Mouse (Mus musculus): ENCODE results near the gene Dchs2. TPM values are rescaled to one million over a fixed set of nuclear protein-coding genes. Genes with fewer than 3 reads are reported as not detected.

The Dchs2 gene
- polyA plus RNA-seq, 1 experiment from 2014 or later = 0.02 TPM

DNA sequence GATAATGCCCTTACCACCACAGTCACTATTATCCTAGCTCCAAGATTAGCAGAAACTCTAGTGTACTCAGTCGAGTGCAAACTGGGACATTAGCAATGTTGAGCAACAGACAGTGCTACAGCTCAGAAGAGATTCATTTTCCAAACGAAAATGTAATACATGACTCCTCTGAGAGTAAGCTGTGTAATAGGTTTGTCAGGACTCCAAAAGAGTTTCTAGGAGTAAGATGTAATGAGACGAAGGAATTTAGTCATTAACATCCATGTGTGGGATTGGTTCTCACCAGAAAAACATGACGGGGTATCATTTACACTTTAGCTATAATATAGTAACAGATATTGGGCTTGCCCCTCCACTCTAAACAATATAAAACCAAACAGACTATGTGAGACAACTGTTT, 90.3 kb downstream of the Dchs2 start:
- Histone ChIP-seq H3K27ac (no peak overlapping the region), H3K4me3 (no peak overlapping the region), H3K27me3 (replicated peaks) (no peaks in the 10 kb centered on the region), H3K9ac (no peak overlapping the region), H3K36me3 (no peaks in the 10 kb centered on the region), H3K9me3 (replicated peaks) (no peaks in the 10 kb centered on the region), H3K4me2 (no peak overlapping the region), H3K4me1 (no peaks in the 10 kb centered on the region)
- no peak for ATAC-seq
- WGBS (ENCODE audit: insufficient replicate concordance) = 67% methylated on average over 4 of the region's 4 CpGs

GRCm38 (mm10) chr3:83220101-83220500, 92.4 kb downstream of the Dchs2 start:
- no peaks in the 10 kb centered on the region for H3K36me3 ChIP-seq
- H3K27ac ChIP-seq = no peak overlapping the region
- H3K9me3 ChIP-seq (replicated peaks) = no peaks in the 10 kb centered on the region
- ATAC-seq = no peak
- H3K9ac ChIP-seq = no peak overlapping the region
- no peak overlapping the region for H3K4me3 ChIP-seq
- no peak overlapping the region for H3K4me2 ChIP-seq
- H3K27me3 ChIP-seq (replicated peaks) = no peaks in the 10 kb centered on the region
- H3K4me1 ChIP-seq = no peaks in the 10 kb centered on the region
- 65% methylated on average over 2 of the region's 2 CpGs for WGBS (ENCODE audit: insufficient replicate concordance)

DNA sequence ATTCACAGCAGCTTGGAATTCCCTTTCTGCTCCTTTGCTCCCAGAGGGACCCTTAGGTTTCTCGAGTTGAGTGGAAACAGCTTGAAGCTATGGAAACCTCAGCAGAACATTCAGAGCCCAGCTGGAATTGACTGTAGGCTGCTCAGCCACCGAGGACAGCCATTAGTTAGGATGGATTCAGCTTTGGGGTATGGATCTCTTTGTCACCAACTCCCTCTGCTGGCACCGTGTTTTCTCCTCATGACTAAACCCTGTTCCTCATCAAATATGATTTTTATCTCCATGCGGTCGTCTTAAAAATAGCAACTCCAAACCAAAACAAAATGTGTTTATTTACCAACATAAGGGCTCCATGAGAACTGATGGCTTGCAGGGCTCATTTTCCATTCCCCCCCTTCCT, 94.4 kb downstream of the Dchs2 start:
- Histone ChIP-seq H3K4me2 (no peak overlapping the region), H3K4me1 (no peaks in the 10 kb centered on the region), H3K9ac (no peak overlapping the region), H3K36me3 (no peaks in the 10 kb centered on the region), H3K27me3 (replicated peaks) (no peaks in the 10 kb centered on the region), H3K4me3 (no peak overlapping the region), H3K9me3 (replicated peaks) (no peaks in the 10 kb centered on the region), H3K27ac (no peak overlapping the region)
- 46% methylated on average over 5 of the region's 5 CpGs for WGBS (ENCODE audit: insufficient replicate concordance)
- no peak for ATAC-seq

GRCm38 (mm10) chr3:83228383-83228782, 100.6 kb downstream of the Dchs2 start:
- Histone ChIP-seq H3K27me3 (replicated peaks) (no peaks in the 10 kb centered on the region), H3K4me2 (no peak overlapping the region), H3K9ac (no peak overlapping the region), H3K4me1 (no peaks in the 10 kb centered on the region), H3K27ac (no peak overlapping the region), H3K9me3 (replicated peaks) (no peaks in the 10 kb centered on the region), H3K4me3 (no peak overlapping the region), H3K36me3 (no peaks in the 10 kb centered on the region)
- ATAC-seq = no peak
- 60% methylated on average over 9 of the region's 9 CpGs for WGBS (ENCODE audit: insufficient replicate concordance)

DNA sequence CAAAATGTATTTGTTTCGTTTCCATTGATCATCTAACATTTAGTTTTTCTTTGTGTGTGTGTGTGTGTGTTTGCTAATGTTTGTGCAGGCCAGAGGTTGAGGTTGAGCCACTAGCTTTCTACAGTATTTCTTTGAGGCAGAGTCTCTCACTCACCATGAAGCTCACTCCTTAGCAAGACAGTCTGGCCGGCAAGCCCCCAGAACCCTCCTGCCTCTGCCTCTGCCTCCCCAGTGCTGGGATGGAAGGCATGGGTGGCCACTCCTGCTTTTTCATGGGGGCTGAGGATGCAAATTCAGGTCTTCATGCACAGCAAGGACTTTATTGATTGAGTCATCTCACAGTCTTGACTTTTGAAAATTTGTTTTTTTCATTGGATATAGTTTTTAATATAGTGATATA, 102.6 kb downstream of the Dchs2 start:
- no peak for ATAC-seq
- no peak overlapping the region for H3K27ac ChIP-seq
- no peak overlapping the region for H3K9ac ChIP-seq
- H3K36me3 ChIP-seq = no peaks in the 10 kb centered on the region
- no peaks in the 10 kb centered on the region for H3K9me3 ChIP-seq (replicated peaks)
- H3K4me2 ChIP-seq = no peak overlapping the region
- no peak overlapping the region for H3K4me3 ChIP-seq
- no peaks in the 10 kb centered on the region for H3K4me1 ChIP-seq
- 72% methylated on average over 2 of the region's 2 CpGs for WGBS (ENCODE audit: insufficient replicate concordance)
- no peaks in the 10 kb centered on the region for H3K27me3 ChIP-seq (replicated peaks)

- Histone ChIP-seq H3K9me3 (replicated peaks) (no peaks in the 10 kb centered on the region), H3K4me3 (no peak overlapping the region), H3K27ac (no peak overlapping the region), H3K4me1 (no peaks in the 10 kb centered on the region), H3K36me3 (no peaks in the 10 kb centered on the region), H3K9ac (no peak overlapping the region), H3K27me3 (replicated peaks) (no peaks in the 10 kb centered on the region), H3K4me2 (no peak overlapping the region)
- no peak for ATAC-seq
- WGBS (ENCODE audit: insufficient replicate concordance) = 35% methylated on average over 4 of the region's 4 CpGs
Observed at GRCm38 (mm10) chr3:83234457-83234856, 106.7 kb downstream of the Dchs2 start.

- no peak overlapping the region for H3K4me3 ChIP-seq
- H3K4me2 ChIP-seq = no peak overlapping the region
- H3K9me3 ChIP-seq (replicated peaks) = no peaks in the 10 kb centered on the region
- H3K4me1 ChIP-seq = no peaks in the 10 kb centered on the region
- no peaks in the 10 kb centered on the region for H3K27me3 ChIP-seq (replicated peaks)
- no peak overlapping the region for H3K9ac ChIP-seq
- no peak overlapping the region for H3K27ac ChIP-seq
- ATAC-seq = no peak
- WGBS (ENCODE audit: insufficient replicate concordance) = 66% methylated on average over 5 of the region's 5 CpGs
- H3K36me3 ChIP-seq = no peaks in the 10 kb centered on the region
Observed at GRCm38 (mm10) chr3:83235061-83235460, 107.3 kb downstream of the Dchs2 start.

GRCm38 (mm10) chr3:83246536-83246935, 118.8 kb downstream of the Dchs2 start:
- H3K27me3 ChIP-seq (replicated peaks) = no peaks in the 10 kb centered on the region
- H3K9ac ChIP-seq = no peak overlapping the region
- H3K9me3 ChIP-seq (replicated peaks) = no peaks in the 10 kb centered on the region
- ATAC-seq = no peak
- H3K4me2 ChIP-seq = no peak overlapping the region
- no peak overlapping the region for H3K4me3 ChIP-seq
- H3K36me3 ChIP-seq = no peaks in the 10 kb centered on the region
- no peak overlapping the region for H3K27ac ChIP-seq
- 62% methylated on average over 5 of the region's 5 CpGs for WGBS (ENCODE audit: insufficient replicate concordance)
- no peaks in the 10 kb centered on the region for H3K4me1 ChIP-seq

DNA sequence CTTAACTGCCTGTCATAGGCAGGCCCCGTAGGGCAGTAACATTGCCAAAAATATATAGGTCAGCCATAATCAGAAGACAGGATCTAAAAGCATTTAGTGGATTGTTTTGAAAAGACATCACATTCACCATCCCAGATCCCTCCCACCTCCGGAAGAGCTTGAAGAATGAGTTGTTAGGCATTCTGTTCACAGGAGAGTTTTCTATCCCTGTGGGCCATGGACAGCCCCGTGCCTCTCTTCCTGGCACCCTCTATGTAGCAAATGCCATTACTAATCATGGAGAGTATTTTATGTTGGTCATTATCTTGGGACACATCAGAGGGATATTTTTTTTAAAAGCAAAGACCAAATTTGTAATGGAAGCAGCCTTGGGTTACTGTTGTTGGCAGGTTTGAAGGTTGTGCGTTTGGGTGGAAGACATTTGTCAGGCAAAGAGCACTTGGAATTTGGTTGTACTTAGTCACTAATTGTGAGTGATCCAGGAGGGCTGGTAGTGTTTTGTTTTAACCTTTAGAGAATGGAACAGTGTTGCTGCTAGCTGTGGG, 122.3 kb downstream of the Dchs2 start:
- H3K9me3 ChIP-seq (replicated peaks) = no peaks in the 10 kb centered on the region
- H3K4me3 ChIP-seq = no peak overlapping the region
- no peak overlapping the region for H3K4me2 ChIP-seq
- no peak overlapping the region for H3K9ac ChIP-seq
- H3K27me3 ChIP-seq (replicated peaks) = no peaks in the 10 kb centered on the region
- no peak for ATAC-seq
- H3K36me3 ChIP-seq = no peaks in the 10 kb centered on the region
- WGBS (ENCODE audit: insufficient replicate concordance) = 70% methylated on average over 4 of the region's 4 CpGs
- no peak overlapping the region for H3K27ac ChIP-seq
- no peaks in the 10 kb centered on the region for H3K4me1 ChIP-seq

- WGBS (ENCODE audit: insufficient replicate concordance) = 30% methylated on average over 7 of the region's 7 CpGs
- H3K9ac ChIP-seq = no peak overlapping the region
- no peak overlapping the region for H3K4me2 ChIP-seq
- no peaks in the 10 kb centered on the region for H3K9me3 ChIP-seq (replicated peaks)
- no peaks in the 10 kb centered on the region for H3K27me3 ChIP-seq (replicated peaks)
- ATAC-seq = no peak
- H3K36me3 ChIP-seq = no peaks in the 10 kb centered on the region
- H3K4me3 ChIP-seq = no peak overlapping the region
- H3K4me1 ChIP-seq = no peaks in the 10 kb centered on the region
- H3K27ac ChIP-seq = no peak overlapping the region
Observed at GRCm38 (mm10) chr3:83251899-83252298, 124.2 kb downstream of the Dchs2 start.

- H3K4me2 ChIP-seq = no peak overlapping the region
- H3K9me3 ChIP-seq (replicated peaks) = no peaks in the 10 kb centered on the region
- no peaks in the 10 kb centered on the region for H3K4me1 ChIP-seq
- no peak for ATAC-seq
- H3K4me3 ChIP-seq = no peak overlapping the region
- H3K9ac ChIP-seq = no peak overlapping the region
- H3K27ac ChIP-seq = no peak overlapping the region
- no peaks in the 10 kb centered on the region for H3K27me3 ChIP-seq (replicated peaks)
- WGBS (ENCODE audit: insufficient replicate concordance) = 48% methylated on average over 4 of the region's 4 CpGs
- no peaks in the 10 kb centered on the region for H3K36me3 ChIP-seq
Observed at GRCm38 (mm10) chr3:83259421-83259820, 131.7 kb downstream of the Dchs2 start.

DNA sequence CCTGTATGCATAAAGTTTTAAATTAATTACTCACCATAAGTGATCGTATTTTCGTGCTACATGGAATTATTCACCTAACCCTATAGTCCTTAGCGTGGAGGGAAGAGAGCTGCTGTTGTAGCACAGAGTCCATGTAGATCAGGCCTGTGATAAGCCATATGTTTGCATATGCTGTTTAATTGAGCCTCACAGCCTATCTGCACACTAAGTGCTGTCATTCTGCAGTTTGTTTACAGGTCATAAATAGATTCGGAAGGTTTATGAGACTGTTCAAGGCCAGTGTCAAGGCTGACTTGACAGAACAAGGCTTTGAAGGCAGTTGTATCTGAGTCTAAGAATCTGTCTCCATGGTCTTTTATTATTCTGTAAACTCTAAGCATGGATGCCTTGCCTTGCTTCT, 138.3 kb downstream of the Dchs2 start:
- no peaks in the 10 kb centered on the region for H3K36me3 ChIP-seq
- no peak overlapping the region for H3K4me2 ChIP-seq
- no peaks in the 10 kb centered on the region for H3K9me3 ChIP-seq (replicated peaks)
- H3K27ac ChIP-seq = no peak overlapping the region
- H3K4me3 ChIP-seq = no peak overlapping the region
- no peaks in the 10 kb centered on the region for H3K27me3 ChIP-seq (replicated peaks)
- ATAC-seq = no peak
- H3K9ac ChIP-seq = no peak overlapping the region
- H3K4me1 ChIP-seq = no peaks in the 10 kb centered on the region
- whole genome bisulfite sequencing (ENCODE audit: insufficient replicate concordance) = 69% methylated on average over 4 of the region's 4 CpGs

GRCm38 (mm10) chr3:83270228-83270627, 142.5 kb downstream of the Dchs2 start:
- no peak for ATAC-seq
- Histone ChIP-seq H3K9ac (no peak overlapping the region), H3K9me3 (replicated peaks) (no peaks in the 10 kb centered on the region), H3K4me3 (no peak overlapping the region), H3K4me2 (no peak overlapping the region), H3K4me1 (no peaks in the 10 kb centered on the region), H3K27me3 (replicated peaks) (no peaks in the 10 kb centered on the region), H3K36me3 (no peaks in the 10 kb centered on the region), H3K27ac (no peak overlapping the region)
- 83% methylated on average over 14 of the region's 14 CpGs for WGBS (ENCODE audit: insufficient replicate concordance)
